Mouse (Mus musculus) Patski (cell line): ENCODE measurements around the gene Guca1b. TPM values are rescaled to one million over a fixed set of nuclear protein-coding genes. Genes with fewer than 3 reads are reported as not detected.
"Not testable (repeated sequence)": the region's sequence is repeated elsewhere in the genome, so short reads cannot be mapped to it uniquely, and the experiment has no call there.

Experiments used
- ATAC-seq: fragments of 100-300 bp; one replicate; pipeline ENCODE4 v1.8.0; 2021
- CTCF ChIA-PET: fragments of 350-600 bp; sonication (Branson Sonifier 250); formaldehyde crosslinking; loops from one replicate; lab custom pipeline; 2022; ENCODE audit warnings: inconsistent platforms; lab: Charles Lee
- POLR2A ChIA-PET: fragments of 350-600 bp; sonication (Branson Sonifier 250); formaldehyde crosslinking; loops from one replicate; lab custom pipeline; 2022; ENCODE audit warnings: antibody characterized with exemption, inconsistent platforms; lab: Charles Lee
- DNase-seq: peaks from one replicate; pipeline ENCODE4 v3.0.0-alpha.2; 2011; ENCODE audit warnings: low read depth, low spot score
- H3K27me3 ChIP-seq: fragments of 371-371 bp; one replicate; pipeline ENCODE4 v1.5.1; 2021
- CTCF ChIP-seq: fragments of 100-300 bp; IDR thresholded peaks from one replicate; pipeline ENCODE4 v1.5.1; 2021
- in situ Hi-C: fragments of 300-500 bp; cut with MboI; formaldehyde crosslinking; loops from 3 replicates; pipeline ENCODE4 v1.11.1; 2018; ENCODE audit warnings: low pct_unique_long_range_greater_than_20kb, mixed read lengths
- polyA plus RNA-seq: library from polyadenylated mRNA; unstranded; gene quantifications from one replicate; pipeline ENCODE4 v1.2.3, GENCODE M21; 2021

The Guca1b gene
- polyA plus RNA-seq, 1 experiment from 2014 or later, result 0.37 TPM

DNA sequence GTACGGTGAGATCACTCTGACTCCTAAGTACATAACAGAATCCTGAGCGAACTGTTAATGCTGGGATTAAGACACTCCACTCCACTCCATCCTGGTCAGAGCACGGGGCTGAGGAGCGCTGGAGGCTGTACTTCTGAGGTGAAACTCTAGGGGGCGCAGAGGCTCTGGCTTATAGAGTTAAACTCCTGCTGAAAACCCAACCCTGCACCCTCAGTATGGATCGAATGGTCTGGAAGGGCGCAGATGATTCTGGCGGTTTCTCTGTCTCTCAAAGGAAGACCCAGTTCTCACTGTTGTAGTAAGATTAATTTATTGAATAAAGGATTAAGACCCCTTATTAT is 23.3 kb downstream of the Guca1b start:
- CTCF ChIA-PET, result interaction anchor here (1.0 to 2.0 kb wide), 6 partner anchors 11 to 73 kb away, joined by 3 to 7 read pairs (median 5); no protein-coding TSS in a partner anchor

DNA sequence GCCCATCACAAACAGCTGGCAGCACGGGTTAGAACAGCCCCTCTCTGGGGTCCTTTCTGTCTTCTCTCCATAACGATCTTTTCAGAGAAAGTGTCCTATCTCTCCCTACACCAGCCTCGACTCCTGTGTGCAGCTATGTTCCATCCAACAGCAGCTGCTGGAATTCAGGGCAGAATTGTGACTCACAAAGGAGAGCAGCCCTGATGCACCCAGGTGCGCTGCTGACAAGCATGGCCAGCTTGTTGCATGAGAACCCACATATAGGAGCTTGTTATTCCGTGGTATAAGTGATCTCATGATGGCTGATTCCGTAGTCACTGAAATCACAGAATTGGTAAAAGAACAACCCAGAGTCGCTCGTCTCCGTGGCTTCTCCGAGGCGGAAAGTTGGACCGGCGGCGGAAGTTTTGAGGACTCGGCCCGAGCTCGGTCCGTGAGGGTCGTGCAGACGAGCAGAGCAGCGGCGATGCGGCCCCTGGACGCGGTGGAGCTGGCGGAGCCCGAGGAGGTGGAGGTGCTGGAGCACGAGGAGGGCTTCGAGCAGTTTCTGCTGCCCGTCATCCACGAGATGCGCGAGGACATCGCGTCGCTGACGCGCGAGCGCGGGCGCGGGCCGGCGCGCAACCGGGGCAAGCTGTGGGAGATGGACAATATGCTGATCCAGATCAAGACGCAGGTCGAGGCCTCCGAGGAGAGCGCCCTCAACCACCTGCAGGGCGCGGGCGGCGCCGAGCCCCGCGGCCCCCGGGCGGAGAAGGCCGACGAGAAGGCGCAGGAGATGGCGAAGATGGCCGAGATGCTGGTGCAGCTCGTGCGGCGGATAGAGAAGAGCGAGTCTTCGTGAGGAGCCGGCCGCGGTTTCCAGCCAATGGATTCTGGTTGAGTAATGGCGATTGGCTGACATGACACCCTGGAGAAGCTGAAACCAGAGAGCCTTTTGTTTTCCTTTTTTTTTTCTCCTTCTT is 25.0 kb downstream of the Guca1b start:
- CTCF ChIA-PET, result interaction anchor here (1.0 to 1.2 kb wide), 4 partner anchors 9 to 72 kb away, joined by 3 to 4 read pairs (median 3); partner anchors contain the start of gene Guca1a
- POLR2A ChIA-PET, H3K27me3 ChIP-seq, ATAC-seq, DNase-seq: not testable (repeated sequence)
- in situ Hi-C loops, result loop anchor here (5.0 kb wide), 1 partner anchor 72 kb away; no protein-coding TSS in a partner anchor

More for the DNA sequence above, 23.3 kb downstream of the Guca1b start:
- in situ Hi-C loops, result loop anchor here (5.0 kb wide), 1 partner anchor 74 kb away; no protein-coding TSS in a partner anchor
- TF ChIP-seq CTCF, result peak; percentile 84
- no peak for ATAC-seq
- H3K27me3 ChIP-seq, result no peaks in the 10 kb centered on the region
- POLR2A ChIA-PET, result no interaction called here
- no peak for DNase-seq

- no peak for DNase-seq
- no peak for ATAC-seq
- CTCF ChIA-PET, result interaction anchor here (1.0 to 1.6 kb wide), 2 partner anchors 12 to 13 kb away, joined by 3 to 5 read pairs; no protein-coding TSS in a partner anchor
- in situ Hi-C loops, result no loop called here
- POLR2A ChIA-PET, result no interaction called here
- no peak for TF ChIP-seq CTCF
- H3K27me3 ChIP-seq, result no peaks in the 10 kb centered on the region
These were observed 35.0 kb downstream of the Guca1b start for GRCm38 (mm10) chr17:47420195-47420594.

DNA sequence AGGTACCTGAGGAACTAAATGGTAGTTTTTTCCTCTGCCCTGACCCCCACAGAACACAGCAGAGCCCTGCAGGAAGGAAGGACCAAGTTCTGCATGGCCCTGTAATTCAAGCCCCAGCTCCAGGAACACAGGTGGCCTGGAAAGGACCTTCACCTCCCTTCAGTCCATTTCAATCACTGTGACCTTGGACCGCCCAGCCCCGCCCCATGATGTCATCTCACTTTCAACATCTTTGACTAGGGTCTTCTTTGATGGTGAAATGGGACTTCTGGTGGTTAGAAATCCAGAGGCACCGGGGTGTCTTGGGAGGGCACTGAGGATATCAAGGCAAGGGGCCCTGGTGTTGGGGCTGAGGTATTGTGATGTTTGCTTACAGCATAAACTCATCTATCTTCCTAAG is 36.4 kb downstream of the Guca1b start:
- in situ Hi-C loops, result no loop called here

GRCm38 (mm10) chr17:47422616-47423015 is 37.4 kb downstream of the Guca1b start:
- CTCF ChIA-PET, in situ Hi-C loops, H3K27me3 ChIP-seq, ATAC-seq, DNase-seq, POLR2A ChIA-PET: not testable (repeated sequence)

More for the DNA sequence above, 36.4 kb downstream of the Guca1b start:
- ATAC-seq, result no peak
- no peak for TF ChIP-seq CTCF
- ChIA-PET CTCF (no interaction called here), POLR2A (no interaction called here)
- no peak for DNase-seq
- no peaks in the 10 kb centered on the region for H3K27me3 ChIP-seq

DNA sequence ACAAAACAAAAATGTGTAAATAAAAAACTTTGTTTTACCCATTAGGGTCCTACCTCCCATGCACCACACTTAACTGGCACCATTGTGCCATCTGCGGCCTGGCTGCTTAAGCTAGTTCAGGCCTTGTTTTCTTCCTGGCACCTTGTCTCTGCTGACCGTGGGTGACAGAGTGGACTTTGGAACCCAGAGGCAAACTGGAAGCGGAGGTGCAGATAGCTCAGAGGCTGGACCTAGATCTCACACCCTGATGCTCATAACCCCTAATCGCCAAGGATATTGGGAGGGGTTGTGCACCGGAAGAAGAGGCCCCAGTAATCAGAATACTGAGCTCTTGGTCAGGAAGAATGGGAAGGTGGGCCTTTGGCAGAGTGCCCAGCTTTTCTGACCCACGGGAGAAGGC is 39.0 kb downstream of the Guca1b start:
- no peak for TF ChIP-seq CTCF
- no peak for DNase-seq
- ATAC-seq, result no peak
- POLR2A ChIA-PET, result no interaction called here
- no peaks in the 10 kb centered on the region for H3K27me3 ChIP-seq
- CTCF ChIA-PET, result interaction anchor here (1.8 kb wide), 1 partner anchor 58 kb away, joined by 5 read pairs; no protein-coding TSS in a partner anchor
- in situ Hi-C loops, result no loop called here

DNA sequence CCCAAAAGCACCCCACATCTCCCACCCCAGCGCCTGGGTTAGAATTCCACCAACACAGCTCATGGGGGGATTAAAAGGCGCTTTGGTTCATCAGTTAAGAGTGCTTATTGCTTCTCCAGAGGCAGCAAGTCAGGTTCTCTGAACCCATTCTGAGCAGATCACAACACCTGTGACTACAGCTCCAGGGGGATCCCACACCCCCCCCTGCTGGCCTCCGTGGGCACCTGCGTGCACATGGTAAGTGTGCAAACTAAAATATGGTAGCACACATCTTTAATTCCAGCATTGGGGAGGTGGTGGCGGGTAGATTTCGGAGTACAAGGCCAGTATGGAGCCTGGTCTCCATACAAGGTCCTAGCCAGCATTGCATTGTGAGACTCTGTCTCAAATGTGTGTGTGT is 42.1 kb downstream of the Guca1b start:
- no peak for TF ChIP-seq CTCF
- ATAC-seq (no peak), DNase-seq (no peak)
- in situ Hi-C loops, result no loop called here
- POLR2A ChIA-PET, result no interaction called here
- H3K27me3 ChIP-seq, result no peaks in the 10 kb centered on the region
- CTCF ChIA-PET, result interaction anchor here (1.3 to 1.5 kb wide), 2 partner anchors 8 to 32 kb away, joined by 4 read pairs; no protein-coding TSS in a partner anchor

DNA sequence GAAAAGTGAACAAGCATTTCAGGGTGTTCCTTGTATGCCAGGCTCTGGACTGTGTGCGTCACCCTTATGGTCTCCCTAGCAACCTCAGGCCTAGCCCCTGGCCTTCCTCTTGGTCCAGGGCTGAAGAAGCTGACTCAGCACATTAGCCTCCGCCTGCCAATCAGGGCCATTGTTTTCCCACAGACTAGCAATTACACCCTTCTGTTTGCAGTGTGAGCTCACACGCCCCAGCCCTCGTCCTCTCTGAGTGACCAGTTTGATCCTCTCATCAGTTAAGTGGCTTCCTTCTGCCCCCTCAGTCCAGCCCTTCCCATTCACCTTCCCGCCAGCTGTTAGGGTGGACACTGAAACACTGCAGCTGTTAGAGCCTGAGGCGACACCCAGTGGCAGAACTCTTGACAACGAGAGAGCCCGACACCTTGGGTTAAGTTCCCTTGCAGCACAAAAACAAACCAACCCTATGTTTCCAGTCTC is 43.7 kb downstream of the Guca1b start:
- POLR2A ChIA-PET, result no interaction called here
- no peak for TF ChIP-seq CTCF
- ATAC-seq (no peak), DNase-seq (no peak)
- CTCF ChIA-PET, result no interaction called here
- H3K27me3 ChIP-seq, result no peaks in the 10 kb centered on the region
- in situ Hi-C loops, result no loop called here

DNA sequence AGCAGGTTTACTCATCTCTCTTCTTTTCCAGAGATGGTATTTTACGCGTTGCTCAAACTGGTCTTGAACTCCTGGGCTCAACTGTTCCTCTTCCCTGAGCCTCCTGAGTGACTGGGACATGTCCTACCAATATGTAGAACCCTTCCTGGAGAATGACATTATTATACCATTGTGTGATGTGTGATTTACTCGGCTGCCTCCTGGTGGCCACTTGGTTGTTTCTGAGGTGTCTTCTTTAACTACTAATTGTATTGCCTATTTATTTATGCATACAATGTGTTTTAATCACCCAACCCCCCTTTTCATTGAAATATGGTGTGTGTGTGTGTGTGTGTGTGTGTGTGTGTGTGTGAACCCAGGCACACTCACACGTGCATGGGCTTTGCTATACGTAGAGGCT is 45.6 kb downstream of the Guca1b start:
- no peak for DNase-seq
- ChIA-PET CTCF (no interaction called here), POLR2A (no interaction called here)
- H3K27me3 ChIP-seq, result no peaks in the 10 kb centered on the region
- no peak for ATAC-seq
- in situ Hi-C loops, result no loop called here
- TF ChIP-seq CTCF, result no peak

GRCm38 (mm10) chr17:47436156-47436906 is 51.1 kb downstream of the Guca1b start, which contains the start of gene AI661453:
Gene AI661453, plus strand, starts transcription at chr17:47436615.
- in situ Hi-C loops, result no loop called here
- TF ChIP-seq CTCF, result no peak
- no peaks in the 10 kb centered on the region for H3K27me3 ChIP-seq
- CTCF ChIA-PET, result no interaction called here
- DNase-seq (no peak), ATAC-seq (no peak)
- POLR2A ChIA-PET, result no interaction called here
